Mouse (Mus musculus): Measurements from ENCODE around the gene Il20ra.

GRCm38 (mm10) chr10:19699331-19699730 lies 13.0 kb upstream of the Il20ra start:
- TF ChIP-seq POLR2A (IDR thresholded peaks at IDR 0.05; ENCODE audit: insufficient read depth, low read depth, low read length) (no peak), CTCF (IDR thresholded peaks at IDR 0.05; ENCODE audit: insufficient read depth, low read depth, low read length) (no peak)
